Mouse (Mus musculus) mesoderm, embryonic 11.5 days (tissue): ENCODE measurements at regions not wholly inside any gene's neighbourhood (a gene's known extent, or its start where the extent isn't known, plus 50 kb on each side); places are given as distances from the start of the nearest gene placed in this dataset.

ENCODE experiments used
- DNase-seq: peaks from one replicate; pipeline ENCODE4 v3.0.0-alpha.2; 2012; ENCODE audit warnings: low read depth, low spot score

- DNase-seq, result no peak
These were observed 134.2 kb upstream of the Foxn2 start for GRCm38 (mm10) chr17:88306325-88306724.

- no peak for DNase-seq
These were observed 133.4 kb upstream of the Foxn2 start for GRCm38 (mm10) chr17:88307082-88307481.

- no peak for DNase-seq
These were observed 132.7 kb upstream of the Foxn2 start for GRCm38 (mm10) chr17:88307826-88308225.

- no peak for DNase-seq
These were observed 127.6 kb upstream of the Foxn2 start for GRCm38 (mm10) chr17:88312876-88313275.

- DNase-seq, result no peak
These were observed 124.1 kb upstream of the Foxn2 start for GRCm38 (mm10) chr17:88316213-88316967.

GRCm38 (mm10) chr17:88317311-88317710, 123.2 kb upstream of the Foxn2 start:
- no peak for DNase-seq

GRCm38 (mm10) chr17:88317806-88318205, 122.7 kb upstream of the Foxn2 start:
- DNase-seq, result no peak

- DNase-seq, result no peak
These were observed 122.2 kb upstream of the Foxn2 start for GRCm38 (mm10) chr17:88318207-88318791.

GRCm38 (mm10) chr17:88318936-88319335, 121.6 kb upstream of the Foxn2 start:
- DNase-seq, result no peak

GRCm38 (mm10) chr17:88320686-88321085, 119.8 kb upstream of the Foxn2 start:
- no peak for DNase-seq

- no peak for DNase-seq
These were observed 115.1 kb upstream of the Foxn2 start for GRCm38 (mm10) chr17:88325326-88325909.

- DNase-seq, result peak; percentile 77
These were observed 114.4 kb upstream of the Foxn2 start for GRCm38 (mm10) chr17:88325910-88326739.

GRCm38 (mm10) chr17:88326740-88327123, 113.8 kb upstream of the Foxn2 start:
- no peak for DNase-seq

GRCm38 (mm10) chr17:88327791-88328190, 112.7 kb upstream of the Foxn2 start:
- peak; percentile 56 for DNase-seq

GRCm38 (mm10) chr17:88328807-88329206, 111.7 kb upstream of the Foxn2 start:
- peak; percentile 22 for DNase-seq

GRCm38 (mm10) chr17:88329715-88330114, 110.8 kb upstream of the Foxn2 start:
- DNase-seq, result no peak

GRCm38 (mm10) chr17:88330129-88330528, 110.4 kb upstream of the Foxn2 start:
- DNase-seq, result no peak

GRCm38 (mm10) chr17:88333816-88334215, 106.7 kb upstream of the Foxn2 start:
- no peak for DNase-seq

- DNase-seq, result no peak
These were observed 105.2 kb upstream of the Foxn2 start for GRCm38 (mm10) chr17:88335271-88335670.

GRCm38 (mm10) chr17:88336140-88336769, 104.3 kb upstream of the Foxn2 start:
- no peak for DNase-seq

- no peak for DNase-seq
These were observed 102.7 kb upstream of the Foxn2 start for GRCm38 (mm10) chr17:88337649-88338404.
